Mouse (Mus musculus) lung, postnatal 14 days (tissue): Measurements from ENCODE around the gene Cdc27.
A peak's percentile ranks its signal among the peaks of the same experiment; 100 is the strongest.
"Not testable (repeated sequence)": the region's sequence is repeated elsewhere in the genome, so short reads cannot be mapped to it uniquely, and the experiment has no call there.

Experiments used
- DNase-seq: peaks from one replicate; pipeline ENCODE4 v3.0.0; 2021

Cdc27 gene

GRCm38 (mm10) chr11:104568326-104568725, 17.9 kb upstream of the Cdc27 start:
- DNase-seq = no peak

DNA sequence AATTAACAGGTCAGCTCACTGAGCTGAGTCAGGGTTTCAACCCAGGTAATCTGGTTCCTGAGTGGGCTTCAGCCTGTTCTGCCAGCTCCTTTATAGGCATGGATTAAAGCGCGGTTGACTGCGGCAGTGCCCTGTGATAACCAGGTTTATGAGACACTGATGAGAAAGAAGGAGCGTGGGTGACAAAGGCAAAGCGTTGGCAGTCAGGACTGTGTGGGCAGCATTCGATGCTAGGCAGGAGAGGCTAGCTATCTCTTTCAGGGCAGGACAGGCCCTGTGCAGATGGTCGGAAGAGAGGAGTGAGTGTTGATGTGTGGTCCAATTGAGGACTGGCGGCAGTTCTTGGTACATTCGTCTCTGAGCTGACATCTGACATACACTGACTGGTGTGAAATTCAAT, 17.3 kb upstream of the Cdc27 start:
- no peak for DNase-seq

- DNase-seq = no peak
These were observed 16.4 kb upstream of the Cdc27 start for GRCm38 (mm10) chr11:104566796-104567195.

GRCm38 (mm10) chr11:104566097-104566496, 15.7 kb upstream of the Cdc27 start:
- DNase-seq = no peak

DNA sequence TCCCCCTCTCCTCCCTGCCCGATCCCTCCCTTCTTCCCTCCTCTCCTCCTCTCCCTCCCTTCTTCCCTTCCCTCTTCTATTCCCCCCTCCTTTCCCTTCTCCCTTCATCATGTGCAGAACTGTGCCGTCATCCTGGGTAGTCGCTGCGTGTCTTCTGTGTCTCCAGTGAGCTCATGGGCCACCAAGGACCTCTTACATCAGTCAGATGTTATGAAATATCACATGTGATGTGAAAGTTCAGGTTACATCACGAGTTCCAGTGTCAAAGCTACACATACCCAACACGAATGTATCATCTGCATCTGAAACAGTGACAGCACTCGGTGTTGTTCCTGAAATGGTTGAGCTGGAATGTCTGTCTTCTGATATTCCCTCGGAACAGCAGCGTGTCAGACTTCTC, 14.8 kb upstream of the Cdc27 start:
- no peak for DNase-seq

- no peak for DNase-seq
These were observed 13.1 kb upstream of the Cdc27 start for GRCm38 (mm10) chr11:104563496-104563895.

- DNase-seq = no peak
These were observed 10.6 kb upstream of the Cdc27 start for GRCm38 (mm10) chr11:104560971-104561370.

GRCm38 (mm10) chr11:104558651-104559403, 8.4 kb upstream of the Cdc27 start:
- DNase-seq = no peak

DNA sequence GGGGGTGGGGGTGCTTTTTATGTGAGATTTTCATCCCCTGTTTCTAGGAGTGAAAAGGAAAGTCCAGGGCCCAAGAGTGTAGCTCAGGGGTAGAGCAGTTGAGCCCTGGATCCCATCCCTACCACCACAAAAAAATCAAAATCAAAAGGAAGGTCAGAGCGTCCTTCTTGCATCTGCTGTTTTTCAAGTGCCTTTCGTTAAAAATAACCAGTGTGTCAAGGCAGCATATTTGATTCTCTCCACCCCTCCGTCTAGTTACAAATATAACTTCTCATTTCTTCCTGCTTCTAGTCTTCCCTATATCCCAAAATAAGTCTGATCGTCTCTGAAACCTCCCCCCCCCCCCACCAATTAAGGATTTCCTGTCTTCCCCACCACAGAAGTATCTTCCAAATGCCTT, 7.6 kb upstream of the Cdc27 start:
- DNase-seq = no peak

- DNase-seq = peak; percentile 78
These were observed 698 bp downstream of the Cdc27 start for GRCm38 (mm10) chr11:104549438-104550405.

DNA sequence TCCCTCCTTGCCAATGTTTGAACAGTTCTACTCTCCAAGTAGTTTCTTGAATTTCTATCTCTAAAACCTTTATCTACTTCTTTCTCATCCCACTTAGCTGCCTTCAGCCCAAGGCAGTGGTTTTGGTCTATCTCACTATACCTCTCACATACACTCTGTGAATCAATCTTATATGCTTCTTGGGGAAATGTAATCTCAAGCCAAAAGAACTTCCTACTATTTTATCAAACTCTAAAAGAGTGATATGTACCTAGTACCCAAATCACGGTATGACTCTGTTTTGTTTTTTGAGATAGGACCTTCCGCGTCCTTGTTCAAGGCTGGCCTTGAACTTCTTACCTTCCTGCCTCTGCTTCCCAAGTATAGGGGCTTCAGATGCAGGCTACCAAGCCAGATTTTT, 2.9 kb downstream of the Cdc27 start:
- no peak for DNase-seq

- DNase-seq = no peak
These were observed 5.9 kb downstream of the Cdc27 start for GRCm38 (mm10) chr11:104544507-104544906.

GRCm38 (mm10) chr11:104543337-104543736, 7.1 kb downstream of the Cdc27 start:
- DNase-seq = not testable (repeated sequence)

DNA sequence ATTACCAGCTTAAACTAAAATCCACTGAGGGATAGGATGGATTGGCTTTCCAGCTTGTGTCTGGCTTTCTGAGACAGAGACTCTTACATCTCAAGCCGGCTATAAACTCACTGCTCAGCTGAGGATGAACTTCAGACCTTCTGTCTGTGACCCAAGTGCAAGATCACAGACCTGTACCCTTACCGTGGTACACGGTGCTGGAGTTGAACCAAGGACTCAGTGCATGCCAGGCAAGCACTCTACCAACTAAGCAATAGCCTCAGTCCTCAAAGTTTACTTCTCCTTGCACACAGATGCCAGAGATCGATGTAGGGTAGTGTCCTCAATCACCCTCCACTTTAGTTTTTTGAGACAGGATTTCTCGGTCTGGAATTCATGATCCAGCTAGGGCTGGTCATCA, 10.6 kb downstream of the Cdc27 start:
- DNase-seq = no peak

- DNase-seq = no peak
These were observed 12.4 kb downstream of the Cdc27 start for GRCm38 (mm10) chr11:104537945-104538555.

- no peak for DNase-seq
These were observed 13.6 kb downstream of the Cdc27 start for GRCm38 (mm10) chr11:104536843-104537242.

DNA sequence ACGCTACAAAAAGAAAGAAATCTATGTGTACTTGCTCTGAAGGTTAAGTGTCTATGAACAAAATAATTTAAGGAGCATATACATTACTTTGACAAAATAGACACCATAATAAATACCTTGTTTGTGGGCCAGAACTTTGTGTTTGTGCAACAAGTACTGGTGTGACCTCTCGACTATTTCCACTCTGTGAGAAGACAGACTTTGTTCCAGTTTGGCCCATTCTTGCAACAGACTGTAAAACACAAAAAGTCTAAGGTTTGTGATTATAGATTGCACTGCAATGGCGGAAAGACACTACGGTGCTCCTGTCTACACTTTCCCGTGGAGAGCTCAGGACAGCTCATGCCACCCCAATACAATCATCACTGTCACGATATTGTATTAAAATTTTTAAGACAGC, 24.5 kb downstream of the Cdc27 start:
- no peak for DNase-seq

GRCm38 (mm10) chr11:104512436-104512835, 38.0 kb downstream of the Cdc27 start:
- DNase-seq = no peak

DNA sequence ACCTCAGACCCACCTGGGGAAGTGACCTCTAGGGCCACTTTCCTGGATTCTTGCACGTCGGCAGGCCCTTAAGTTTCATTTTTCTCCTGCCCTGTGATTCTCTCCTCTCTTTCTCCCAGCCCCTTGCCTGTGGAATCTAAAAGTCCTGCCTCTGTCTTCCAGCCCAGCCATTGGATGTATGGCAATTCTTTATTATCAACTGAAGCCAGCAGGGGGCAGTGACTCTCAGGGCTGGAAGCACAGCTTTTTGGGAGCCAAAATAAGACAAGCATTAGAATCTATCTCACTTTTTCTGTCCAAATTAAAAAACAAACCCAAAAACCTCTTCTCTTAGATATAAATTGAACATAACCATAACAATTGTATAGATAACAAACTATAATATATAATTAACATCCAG, 39.8 kb downstream of the Cdc27 start:
- peak; percentile 49 for DNase-seq

DNA sequence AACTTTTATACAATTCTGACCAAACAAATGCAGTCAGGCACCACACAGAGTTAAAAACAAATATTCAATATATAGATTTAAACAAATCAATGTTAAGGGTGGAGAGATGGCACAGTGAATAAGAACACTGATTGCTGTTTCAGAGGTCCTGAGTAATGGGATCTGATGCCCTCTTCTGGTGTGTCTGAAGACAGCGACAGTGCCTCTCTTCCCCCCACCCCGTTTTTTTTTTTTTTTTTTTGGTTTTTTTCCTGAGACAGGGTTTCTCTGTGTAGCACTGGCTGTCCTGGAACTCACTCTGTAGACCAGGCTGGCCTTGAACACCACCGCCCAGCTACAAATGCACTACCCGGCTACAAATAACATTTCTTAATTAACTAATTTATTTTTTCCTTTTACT, 42.0 kb downstream of the Cdc27 start:
- no peak for DNase-seq

GRCm38 (mm10) chr11:104488292-104488691, 62.1 kb downstream of the Cdc27 start:
- no peak for DNase-seq

- no peak for DNase-seq
These were observed 68.4 kb downstream of the Cdc27 start for GRCm38 (mm10) chr11:104481971-104482370.

- no peak for DNase-seq
These were observed 70.9 kb downstream of the Cdc27 start for GRCm38 (mm10) chr11:104479505-104479904.
